Mouse (Mus musculus) granulocyte monocyte progenitor cell, adult 5-6 weeks (primary cell): ENCODE data around the gene Mprip. TPM values are rescaled to one million over a fixed set of nuclear protein-coding genes. Genes with fewer than 3 reads are reported as not detected.

Experiments
- ATAC-seq: replicated peaks from 2 replicates; pipeline ENCODE4 v1.8.0; 2016; ENCODE audit warnings: mild to moderate bottlenecking, moderate TSS enrichment, inconsistent platforms; ENCODE audit not compliant: poor library complexity, severe bottlenecking
- total RNA-seq, 2 experiments: library from RNA; stranded (forward) in 1 of 2; stranded (reverse) in 1 of 2; fragments of 200-712, 200-1000 nt in 1 of 2; fragments of >200 nt in 1 of 2; fragmentation: Nextera tagmentation in 1 of 2; gene quantifications; 2 replicates each; pipeline ENCODE4 v1.2.3; 2014 to 2017

The Mprip gene
- total RNA-seq, 2 experiments from 2014 or later: 50.1 to 71.4 TPM

- no peak for ATAC-seq
These were observed 95.2 kb downstream of the Mprip start for GRCm38 (mm10) chr11:59756351-59756750.

GRCm38 (mm10) chr11:59758191-59758985 is 97.3 kb downstream of the Mprip start:
- no peak for ATAC-seq

GRCm38 (mm10) chr11:59759178-59759577 is 98.1 kb downstream of the Mprip start:
- no peak for ATAC-seq

GRCm38 (mm10) chr11:59759626-59760025 is 98.5 kb downstream of the Mprip start:
- ATAC-seq: no peak

GRCm38 (mm10) chr11:59760796-59761195 is 99.7 kb downstream of the Mprip start:
- no peak for ATAC-seq

GRCm38 (mm10) chr11:59769307-59769706 is 108.2 kb downstream of the Mprip start:
- no peak for ATAC-seq

GRCm38 (mm10) chr11:59769738-59770137 is 108.6 kb downstream of the Mprip start:
- ATAC-seq: no peak

- no peak for ATAC-seq
These were observed 109.6 kb downstream of the Mprip start for GRCm38 (mm10) chr11:59770753-59771152.

- ATAC-seq: no peak
These were observed 111.2 kb downstream of the Mprip start for GRCm38 (mm10) chr11:59772291-59772690.

GRCm38 (mm10) chr11:59772902-59773301 is 111.8 kb downstream of the Mprip start:
- no peak for ATAC-seq

- ATAC-seq: no peak
These were observed 113.4 kb downstream of the Mprip start for GRCm38 (mm10) chr11:59774522-59774921.

GRCm38 (mm10) chr11:59775435-59776148 is 114.5 kb downstream of the Mprip start:
- no peak for ATAC-seq

- no peak for ATAC-seq
These were observed 116.2 kb downstream of the Mprip start for GRCm38 (mm10) chr11:59777259-59777658.

GRCm38 (mm10) chr11:59778181-59778873 is 117.2 kb downstream of the Mprip start:
- peak; percentile 100 for ATAC-seq

- ATAC-seq: no peak
These were observed 117.7 kb downstream of the Mprip start for GRCm38 (mm10) chr11:59778874-59779223.

GRCm38 (mm10) chr11:59779406-59779805 is 118.3 kb downstream of the Mprip start:
- ATAC-seq: no peak

GRCm38 (mm10) chr11:59780241-59780640 is 119.1 kb downstream of the Mprip start:
- ATAC-seq: no peak

GRCm38 (mm10) chr11:59782091-59782590 is 121.0 kb downstream of the Mprip start:
- ATAC-seq: no peak

GRCm38 (mm10) chr11:59783591-59783990 is 122.5 kb downstream of the Mprip start:
- no peak for ATAC-seq

- peak; percentile 9; the same call in 1 of the 2 replicates for ATAC-seq
These were observed 125.5 kb downstream of the Mprip start for GRCm38 (mm10) chr11:59786444-59787198.
